Mouse (Mus musculus): ENCODE results near the gene Tmem63a.
A peak's percentile ranks its signal among the peaks of the same experiment; 100 is the strongest.
"Not testable (repeated sequence)": the region's sequence is repeated elsewhere in the genome, so short reads cannot be mapped to it uniquely, and the experiment has no call there.

Tmem63a gene

DNA sequence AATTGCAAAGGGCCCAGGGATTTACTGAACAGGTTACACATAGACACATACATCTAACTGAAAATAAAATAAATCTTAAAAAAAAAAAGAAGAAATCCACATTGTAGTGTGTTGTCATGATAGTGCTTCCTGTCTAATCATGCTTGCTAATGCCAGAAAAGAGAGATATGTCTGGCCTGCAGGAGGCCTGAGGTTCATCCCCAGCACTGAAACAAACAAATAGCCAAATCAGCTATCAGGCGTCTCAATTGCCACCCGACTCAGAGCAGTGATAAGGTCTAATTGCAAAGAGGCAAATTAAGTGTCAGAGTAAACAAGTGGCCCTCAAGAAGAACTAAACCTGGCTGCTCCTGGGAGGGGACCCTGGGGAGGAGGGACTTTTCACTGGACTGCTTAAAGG is 12.5 kb upstream of the Tmem63a start:
- DNase-seq, result no peak

DNA sequence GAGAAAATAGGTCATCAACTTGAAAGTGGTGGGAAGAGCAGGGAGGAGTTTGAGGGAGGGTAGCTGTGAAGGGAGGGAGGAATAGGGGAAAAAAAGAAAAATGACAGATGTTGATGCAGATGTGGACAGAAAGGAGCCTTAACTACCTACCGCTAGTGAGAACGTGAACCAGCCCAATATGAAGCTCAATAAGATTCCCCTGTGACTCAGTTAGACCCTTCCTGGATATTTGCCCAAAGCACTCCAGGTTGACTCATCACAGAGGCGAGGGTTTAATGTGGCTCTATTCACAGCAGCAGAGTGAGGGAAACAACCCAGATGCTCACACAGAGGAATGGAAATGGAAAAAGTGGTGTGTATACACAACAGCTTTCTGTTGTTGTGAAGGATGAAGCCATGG is 11.0 kb upstream of the Tmem63a start:
- DNase-seq, result no peak

DNA sequence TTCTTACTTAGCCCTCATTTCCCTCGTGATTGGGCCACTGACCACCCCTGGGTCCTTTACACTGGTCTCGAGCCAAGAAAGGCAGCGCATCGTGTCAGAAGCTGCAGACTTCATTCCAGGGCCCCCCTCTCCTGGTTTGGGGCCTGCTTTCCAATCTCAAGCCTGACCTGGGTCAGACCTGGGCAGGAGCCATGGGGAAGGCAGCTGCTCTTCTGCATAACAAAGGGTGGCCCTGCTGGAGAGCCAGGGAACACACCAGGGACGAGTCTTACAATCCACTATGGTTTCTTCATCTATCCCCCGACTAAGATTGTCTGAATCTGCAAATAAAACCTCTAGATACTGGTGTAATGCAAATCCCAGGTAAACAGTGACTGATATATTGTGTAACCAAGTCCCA is 8.5 kb upstream of the Tmem63a start:
- no peak for DNase-seq

DNA sequence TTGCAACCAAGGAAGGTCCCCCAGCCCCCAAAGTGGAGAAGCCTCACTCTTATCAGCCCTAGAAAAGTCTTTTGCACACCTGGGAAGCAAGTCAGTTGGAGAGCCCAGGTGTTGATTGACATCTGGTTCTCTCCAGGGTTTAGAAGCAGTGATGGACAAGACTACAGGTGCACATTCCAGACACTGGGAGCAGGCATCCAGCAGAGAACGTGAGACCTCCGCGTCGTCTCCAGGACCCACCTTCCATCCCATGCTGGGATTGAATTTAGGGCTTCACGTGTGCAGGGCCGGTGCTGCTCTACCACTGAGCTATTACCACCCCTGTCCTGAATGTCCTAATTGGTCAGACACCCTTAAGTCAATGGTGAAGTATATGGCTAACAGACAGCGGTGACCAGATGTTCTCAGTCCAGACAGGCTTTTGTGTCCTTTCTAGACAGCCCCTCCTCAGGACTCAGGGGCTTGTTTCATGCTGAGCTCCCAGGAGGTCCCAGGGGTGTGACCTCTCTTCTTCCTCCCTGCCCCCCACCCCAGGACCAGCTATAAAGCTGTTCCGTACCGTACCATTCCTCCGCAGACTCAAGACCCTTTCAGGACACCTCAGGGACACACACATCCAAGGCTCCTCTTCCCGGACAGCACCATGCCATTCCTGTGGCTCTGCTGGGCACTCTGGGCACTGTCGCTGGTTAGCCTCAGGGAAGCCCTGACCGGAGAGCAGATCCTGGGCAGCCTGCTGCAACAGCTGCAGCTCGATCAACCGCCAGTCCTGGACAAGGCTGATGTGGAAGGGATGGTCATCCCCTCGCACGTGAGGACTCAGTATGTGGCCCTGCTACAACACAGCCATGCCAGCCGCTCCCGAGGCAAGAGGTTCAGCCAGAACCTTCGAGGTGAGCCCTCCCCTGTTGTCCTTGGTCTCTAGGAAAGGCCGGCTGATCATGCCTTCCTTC is 7.4 kb upstream of the Tmem63a start, which contains the start of gene Lefty1:
Gene Lefty1 (plus strand): TSS at position 556 of the 953 bp plus-strand sequence.
- no peak for DNase-seq

DNA sequence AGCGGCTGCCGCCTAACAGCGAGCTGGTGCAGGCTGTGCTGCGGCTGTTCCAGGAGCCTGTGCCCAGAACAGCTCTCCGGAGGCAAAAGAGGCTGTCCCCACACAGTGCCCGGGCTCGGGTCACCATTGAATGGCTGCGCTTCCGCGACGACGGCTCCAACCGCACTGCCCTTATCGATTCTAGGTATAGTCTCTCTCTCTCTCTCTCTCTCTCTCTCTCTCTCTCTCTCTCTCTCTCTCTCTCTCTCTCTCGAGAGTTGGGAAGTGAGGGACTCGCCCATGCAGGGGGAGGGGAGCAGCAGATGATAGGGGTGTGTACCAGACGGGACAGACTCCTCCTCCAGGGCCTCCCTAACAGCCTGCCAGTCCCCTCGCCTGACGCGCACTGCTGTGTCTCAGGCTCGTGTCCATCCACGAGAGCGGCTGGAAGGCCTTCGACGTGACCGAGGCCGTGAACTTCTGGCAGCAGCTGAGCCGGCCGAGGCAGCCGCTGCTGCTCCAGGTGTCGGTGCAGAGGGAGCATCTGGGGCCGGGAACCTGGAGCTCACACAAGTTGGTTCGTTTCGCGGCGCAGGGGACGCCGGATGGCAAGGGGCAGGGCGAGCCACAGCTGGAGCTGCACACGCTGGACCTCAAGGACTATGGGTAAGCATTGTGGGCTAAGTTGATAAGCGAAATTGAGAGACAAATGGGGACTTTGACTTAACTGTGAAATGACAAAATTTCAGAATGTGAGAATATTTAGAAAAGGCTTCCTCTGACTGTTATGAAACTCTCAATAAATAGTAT is 5.3 kb upstream of the Tmem63a start:
- peak; percentile 87 for DNase-seq

DNA sequence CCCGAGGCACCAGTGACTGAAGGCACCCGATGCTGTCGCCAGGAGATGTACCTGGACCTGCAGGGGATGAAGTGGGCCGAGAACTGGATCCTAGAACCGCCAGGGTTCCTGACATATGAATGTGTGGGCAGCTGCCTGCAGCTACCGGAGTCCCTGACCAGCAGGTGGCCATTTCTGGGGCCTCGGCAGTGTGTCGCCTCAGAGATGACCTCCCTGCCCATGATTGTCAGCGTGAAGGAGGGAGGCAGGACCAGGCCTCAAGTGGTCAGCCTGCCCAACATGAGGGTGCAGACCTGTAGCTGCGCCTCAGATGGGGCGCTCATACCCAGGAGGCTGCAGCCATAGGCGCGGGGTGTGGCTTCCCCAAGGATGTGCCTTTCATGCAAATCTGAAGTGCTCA is 4.5 kb upstream of the Tmem63a start:
- DNase-seq, result not testable (repeated sequence)

DNA sequence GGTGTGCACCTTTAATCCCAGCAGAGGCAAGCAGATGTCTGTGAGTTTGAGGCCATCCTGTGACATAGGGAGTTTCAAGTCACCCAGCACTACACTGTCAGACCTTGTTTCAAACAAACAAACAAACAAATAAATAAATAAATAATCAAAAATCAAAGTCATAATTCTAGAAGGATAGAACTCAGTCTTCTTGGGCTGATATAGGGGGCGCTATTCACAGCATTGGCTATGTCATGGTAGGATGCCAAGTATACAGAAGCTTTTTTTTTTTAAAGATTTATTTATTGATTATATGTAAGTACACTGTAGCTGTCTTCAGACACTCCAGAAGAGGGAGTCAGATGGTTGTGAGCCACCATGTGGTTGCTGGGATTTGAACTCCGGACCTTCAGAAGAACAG is 3.4 kb upstream of the Tmem63a start:
- not testable (repeated sequence) for DNase-seq

DNA sequence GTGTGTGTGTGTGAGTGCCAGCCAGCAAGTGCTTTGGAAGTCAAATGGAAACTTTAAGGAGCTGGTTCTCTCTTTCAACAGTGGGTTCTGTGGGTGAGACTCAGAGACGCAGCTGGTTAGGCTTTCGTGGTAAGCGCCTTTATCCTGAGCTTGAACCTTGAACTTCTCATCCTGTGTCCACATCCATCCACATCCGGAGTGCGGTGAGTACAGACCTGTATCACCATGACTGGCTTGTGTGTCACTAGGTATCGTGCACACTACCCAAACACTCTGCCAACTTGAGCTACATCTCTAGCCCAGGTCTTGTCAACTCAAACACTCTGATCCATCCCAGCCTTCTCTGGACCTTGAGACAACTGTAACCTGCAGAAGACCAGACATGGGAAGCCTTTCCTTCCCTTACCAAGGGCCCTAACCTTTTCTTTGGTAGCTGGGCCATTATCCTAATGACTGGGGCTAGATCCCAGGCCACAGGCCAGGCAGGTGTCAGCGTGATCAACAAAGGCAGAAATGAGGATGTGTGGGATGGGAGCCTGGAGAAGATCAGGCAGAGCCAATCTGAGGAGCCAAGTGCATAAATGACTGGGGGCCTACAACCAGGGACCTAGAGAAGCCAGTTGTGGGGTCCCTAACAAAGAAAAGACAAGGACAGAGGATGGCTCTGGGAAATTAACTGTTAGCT is 1.2 kb upstream of the Tmem63a start:
- DNase-seq, result no peak

DNA sequence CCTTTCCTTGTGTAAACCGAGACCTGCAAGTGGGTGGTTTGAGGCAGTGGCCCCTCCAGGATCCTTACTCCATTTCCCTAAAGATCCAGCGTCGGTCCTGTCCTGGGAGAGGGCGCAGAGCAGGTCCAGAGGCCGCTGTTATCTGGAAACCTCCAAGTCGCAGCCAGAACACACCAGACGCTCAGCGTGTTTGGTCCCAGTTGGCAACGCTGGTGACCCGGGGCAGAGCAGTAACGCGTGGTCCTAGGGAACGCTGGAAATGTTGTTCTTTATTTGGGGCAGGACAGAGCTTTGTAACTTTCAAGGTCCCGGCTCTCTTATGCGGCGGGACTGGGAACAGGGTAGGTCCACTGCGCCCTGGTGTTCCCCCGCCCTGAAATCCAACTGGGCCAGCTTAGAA is 418 bp upstream of the Tmem63a start:
- DNase-seq, result peak; percentile 49

DNA sequence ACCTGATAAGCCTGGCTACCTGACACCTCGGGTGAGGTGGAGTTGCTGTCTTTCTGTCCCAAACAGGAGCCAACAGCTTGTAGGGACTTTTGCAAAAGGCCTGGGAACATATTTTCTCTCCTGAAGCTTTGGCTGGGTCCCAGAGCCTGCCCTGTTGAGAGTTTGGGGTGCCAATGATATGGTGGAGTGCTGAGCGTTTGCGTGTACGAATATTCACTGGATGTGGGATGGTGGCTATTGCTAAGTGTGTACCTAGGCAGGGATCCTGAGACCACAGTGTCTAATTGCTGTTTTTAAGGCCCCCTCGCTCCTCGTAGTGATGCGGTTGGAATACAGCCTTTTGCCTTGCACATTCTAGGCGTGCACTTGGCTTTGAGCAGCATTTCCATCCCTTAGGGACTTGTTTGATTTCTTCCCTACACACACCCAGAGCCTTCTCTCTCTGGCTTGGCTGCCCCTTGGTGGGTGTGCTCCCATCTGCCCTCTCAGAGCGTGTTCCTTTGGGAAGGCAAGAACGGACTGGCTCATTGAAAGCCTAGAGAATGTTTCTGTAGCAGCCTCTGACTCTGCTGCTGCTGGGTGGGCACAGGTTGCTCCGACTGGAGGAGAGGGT is 994 bp downstream of the Tmem63a start:
- no peak for DNase-seq

DNA sequence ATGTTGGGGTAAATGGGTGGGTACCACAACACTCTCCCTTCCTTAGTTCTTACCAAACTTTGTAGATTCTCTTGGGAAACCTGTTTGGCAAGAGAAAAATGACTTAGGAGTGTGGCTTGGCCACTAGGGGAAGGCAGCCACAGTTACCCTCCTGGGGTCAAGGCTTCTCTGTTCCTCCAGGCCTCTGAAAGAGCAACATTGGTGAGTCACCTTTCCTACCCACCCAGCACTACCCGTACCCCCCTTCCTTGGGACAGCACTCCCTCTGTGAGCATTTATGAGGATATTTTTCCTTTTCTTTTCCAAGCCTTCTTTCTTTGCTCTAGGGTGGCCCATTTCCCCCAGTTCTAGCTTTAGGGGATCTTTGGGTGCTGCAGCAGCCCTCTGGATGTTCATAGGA is 1.8 kb downstream of the Tmem63a start:
- no peak for DNase-seq

DNA sequence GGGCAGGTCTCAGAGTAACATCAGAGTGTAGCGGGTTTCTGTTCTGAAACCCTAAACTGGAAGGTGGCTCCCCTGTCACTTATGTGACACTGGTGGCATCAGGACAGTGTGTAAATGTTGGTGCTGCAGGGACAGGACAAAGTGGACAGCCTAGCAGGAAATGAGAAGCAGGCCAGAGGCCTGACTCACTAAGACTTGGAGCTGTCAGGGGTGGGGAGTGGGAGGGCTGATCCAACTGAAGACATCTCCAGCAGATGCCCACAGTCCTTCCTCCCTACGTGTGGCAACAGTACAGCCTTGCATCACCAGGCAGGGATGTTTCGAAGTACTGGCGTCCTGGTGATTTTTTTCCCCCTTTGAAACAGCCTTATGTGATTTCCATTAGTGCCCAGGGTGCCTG is 2.4 kb downstream of the Tmem63a start:
- DNase-seq, result no peak

DNA sequence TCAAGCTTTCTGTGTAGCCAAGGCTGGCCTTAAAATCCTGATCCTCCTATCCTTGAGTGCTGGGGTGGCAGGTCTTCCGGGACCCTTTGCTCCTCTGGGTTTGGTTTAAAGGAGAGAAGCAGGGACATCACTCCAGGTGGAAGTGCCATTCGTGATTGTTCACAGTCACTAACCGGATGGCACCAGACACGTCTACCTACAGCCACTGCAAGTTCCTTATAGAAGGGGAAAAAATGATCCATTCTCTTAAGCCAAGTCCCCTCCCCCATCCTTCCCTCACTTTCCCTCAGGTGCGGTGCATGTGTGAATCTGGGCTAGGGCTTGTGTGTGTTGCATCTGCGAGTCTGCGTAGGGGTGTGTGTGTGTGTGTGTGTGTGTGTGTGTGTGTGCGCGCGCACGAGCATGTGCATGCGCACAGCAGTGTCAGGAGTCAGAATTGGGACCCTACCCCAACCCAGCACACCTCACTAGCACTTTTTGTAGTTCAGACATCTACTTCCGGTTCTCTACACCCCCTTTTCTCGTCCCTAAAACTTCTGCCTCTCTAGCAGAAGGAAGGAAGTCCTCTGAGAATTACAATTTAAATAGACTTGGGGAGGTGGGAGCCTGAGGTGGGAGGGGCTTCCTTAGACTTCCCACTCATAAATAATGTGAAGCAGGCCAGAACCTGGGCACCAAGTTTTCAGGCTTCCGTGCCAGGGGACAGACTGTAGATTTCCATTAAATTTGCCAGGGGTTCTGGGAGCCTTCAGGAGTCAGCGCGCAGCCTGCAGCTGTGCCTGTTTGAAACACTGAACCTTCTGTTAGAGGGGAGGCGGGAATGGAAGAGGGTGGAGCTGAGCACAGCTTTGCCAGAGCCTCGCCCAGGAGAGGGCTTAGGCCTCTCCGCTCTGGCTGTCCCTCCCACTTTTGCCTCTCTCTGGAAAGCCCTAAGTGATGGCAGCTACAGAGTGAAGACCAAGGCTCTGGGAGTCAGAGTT is 3.1 kb downstream of the Tmem63a start:
- DNase-seq, result peak; percentile 84

DNA sequence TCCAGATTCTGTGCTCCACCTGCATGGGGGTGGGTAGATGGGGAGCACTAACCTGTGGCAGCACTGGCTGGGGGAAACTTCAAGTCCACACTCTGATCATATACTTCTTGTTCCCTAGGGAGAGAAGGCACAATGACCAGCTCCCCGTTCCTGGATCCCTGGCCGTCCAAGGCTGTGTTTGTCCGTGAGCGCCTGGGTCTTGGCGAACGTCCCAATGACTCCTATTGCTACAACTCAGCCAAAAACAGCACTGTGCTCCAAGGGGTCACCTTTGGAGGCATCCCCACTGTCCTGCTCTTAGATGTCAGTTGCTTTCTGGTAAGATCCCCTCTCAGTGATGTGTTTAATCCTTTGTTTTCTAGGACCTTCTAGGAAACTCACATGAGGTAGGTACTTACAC is 4.3 kb downstream of the Tmem63a start:
- DNase-seq, result no peak

DNA sequence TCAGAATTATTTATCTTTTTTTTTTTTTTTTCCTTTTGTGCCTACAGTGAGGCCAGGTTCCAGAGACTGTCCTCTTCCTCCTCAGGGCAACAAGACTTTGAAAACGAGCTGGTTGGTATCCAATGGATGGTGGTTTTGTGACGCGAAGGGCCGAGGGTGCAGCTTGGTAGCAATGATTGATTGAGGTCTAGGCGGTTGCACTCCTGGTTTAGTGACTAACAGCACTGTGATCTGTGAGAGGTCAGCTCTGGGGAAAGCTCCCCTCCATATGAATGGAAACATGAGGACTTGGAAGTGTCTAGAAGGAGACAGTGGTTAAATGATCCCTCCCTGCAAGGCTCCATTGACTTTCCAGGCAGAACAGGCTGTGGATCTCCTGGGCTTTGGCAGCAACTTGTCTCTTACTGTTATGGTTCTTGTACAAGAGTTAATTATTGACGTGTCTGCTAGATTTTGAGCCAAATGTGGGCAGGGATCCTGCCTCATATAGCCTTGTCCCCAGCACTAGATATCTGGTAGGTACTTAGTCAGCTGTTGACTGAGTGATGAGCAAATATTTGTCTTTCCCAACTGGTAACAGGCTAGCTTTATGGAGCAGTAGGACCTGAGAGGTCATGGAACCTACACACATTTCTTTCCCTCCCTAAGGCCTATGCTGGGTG is 10.1 kb downstream of the Tmem63a start:
- no peak for DNase-seq

DNA sequence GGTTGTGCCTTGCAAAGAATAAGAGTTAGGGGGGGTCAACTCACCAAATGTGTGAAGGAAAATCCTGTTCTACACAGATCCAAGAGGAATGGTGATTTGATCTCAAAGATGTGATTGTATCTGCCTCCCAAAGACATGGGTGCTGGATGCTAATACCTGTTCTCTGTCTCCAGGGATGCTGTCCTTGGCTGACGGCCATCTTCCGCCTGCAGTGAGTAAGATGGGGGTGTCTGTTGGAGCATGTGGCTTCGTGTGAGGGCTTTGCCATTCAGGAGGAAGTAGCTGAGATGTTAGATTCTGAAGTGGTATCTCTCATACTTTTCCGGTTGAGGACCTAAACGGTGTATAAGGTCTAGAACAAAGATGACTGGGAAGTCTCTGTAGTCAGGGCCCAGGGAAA is 10.7 kb downstream of the Tmem63a start:
- DNase-seq, result no peak

DNA sequence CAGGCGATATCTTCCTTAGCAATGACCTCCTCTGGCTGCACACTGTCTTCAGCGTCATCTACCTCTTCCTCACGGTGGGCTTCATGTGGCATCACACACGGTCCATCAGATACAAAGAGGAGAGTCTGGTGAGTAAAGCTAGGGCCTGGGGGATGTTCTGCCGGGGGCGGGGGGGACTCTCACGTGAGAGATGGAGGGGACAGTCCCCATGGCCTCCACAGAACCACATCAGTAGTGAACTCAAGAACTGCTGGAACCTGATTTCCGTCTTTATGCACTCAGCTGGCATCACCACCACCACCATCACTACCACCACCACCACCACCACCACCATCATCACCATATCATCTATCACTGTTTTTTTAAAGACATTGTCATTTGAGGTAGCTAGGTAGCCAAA is 14.3 kb downstream of the Tmem63a start:
- DNase-seq, result no peak

DNA sequence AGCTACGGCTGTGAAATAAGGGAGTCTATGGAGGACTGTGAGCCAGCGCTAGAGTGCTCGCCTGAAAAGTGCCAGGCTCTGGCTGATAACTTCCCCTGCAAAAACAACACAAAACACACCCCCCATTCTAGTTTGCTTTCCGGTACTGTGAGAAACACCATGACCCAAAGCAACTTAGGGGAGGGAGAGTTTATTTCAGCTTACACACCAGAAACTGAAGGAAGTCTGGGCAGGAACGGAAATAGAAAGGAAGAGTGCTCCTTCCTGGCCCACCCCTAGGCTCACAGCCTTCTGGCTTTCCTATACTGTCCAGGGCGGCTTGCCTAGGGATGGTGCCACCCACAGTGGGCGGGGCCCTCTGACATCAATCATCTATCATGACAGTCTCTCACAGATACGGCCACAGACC is 14.8 kb downstream of the Tmem63a start:
- DNase-seq, result peak; percentile 64

DNA sequence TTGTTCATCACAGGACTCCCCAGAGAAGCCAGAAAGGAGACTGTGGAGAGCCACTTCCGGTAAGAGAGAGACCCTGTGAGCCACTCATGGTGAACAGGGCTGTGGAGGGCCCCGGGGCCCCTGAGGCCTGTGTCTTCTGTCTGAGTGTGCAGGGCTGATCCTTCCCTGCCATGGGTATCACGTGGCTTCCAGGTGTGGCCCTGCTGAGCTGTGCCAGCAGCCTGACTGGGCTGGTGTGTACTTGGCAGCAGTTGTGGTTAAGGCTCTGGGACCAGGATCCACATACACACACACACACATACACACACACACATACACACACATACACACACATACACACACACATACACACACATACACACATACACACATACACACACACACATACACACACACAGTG is 15.8 kb downstream of the Tmem63a start:
- DNase-seq, result no peak

DNA sequence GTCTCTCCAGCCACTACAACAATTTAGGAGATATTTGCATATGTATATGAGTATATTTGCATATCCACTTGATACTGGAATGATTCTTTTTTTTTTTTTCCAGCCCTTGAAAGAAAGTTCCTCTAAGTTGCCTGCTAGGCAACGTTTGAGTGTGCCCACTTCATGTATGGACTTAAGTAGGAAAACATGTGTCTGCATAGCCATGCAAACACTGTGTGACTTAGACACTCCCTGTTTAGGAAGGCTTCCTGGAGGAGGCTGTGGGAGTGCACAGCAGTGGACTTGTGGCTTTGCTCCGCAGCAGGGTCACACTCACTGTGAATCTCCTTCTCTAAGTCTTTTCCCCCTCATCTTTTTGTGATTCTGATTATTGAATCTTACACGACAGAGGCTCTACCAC is 16.7 kb downstream of the Tmem63a start:
- no peak for DNase-seq

DNA sequence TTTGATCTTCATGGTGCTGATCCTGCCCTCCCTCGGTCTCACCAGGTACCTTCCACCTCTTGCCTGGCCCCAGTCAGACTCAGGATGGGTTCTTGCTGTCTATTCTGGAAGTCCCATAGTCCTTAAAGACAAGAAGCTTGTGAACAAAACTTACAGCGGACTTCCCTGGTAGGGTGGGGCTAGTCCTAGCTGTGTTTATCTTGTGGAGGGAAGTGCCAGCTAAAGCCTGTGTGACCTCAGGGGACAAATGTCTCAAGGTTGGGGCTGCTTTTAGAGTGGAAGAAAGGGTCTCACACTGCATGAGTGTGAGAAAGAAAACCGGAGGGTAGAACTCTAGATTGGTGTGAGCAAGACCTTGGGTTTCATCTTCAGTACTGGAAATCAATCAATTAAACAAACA is 23.6 kb downstream of the Tmem63a start:
- no peak for DNase-seq
